In genomic region chr2:91456491-91457100, GRCm38 (mm10) we compare ENCODE assay signal across 7 mouse cellular contexts. TPM values are rescaled to one million over a fixed set of nuclear protein-coding genes. Genes with fewer than 3 reads are reported as not detected.
DNase-seq lines count a peak whose midpoint lies in the region; ATAC-seq lines count a peak whose summit lies in the region.

No protein-coding gene starts in this region.

- H3K36me3 ChIP-seq in lung, embryonic 15.5 days: no peaks in the 10 kb centered on the region
- H3K36me3 ChIP-seq in forebrain, embryonic 14.5 days (ENCODE audit: control insufficient read depth, insufficient read depth, low read length): no peaks in the 10 kb centered on the region
- no peaks in the 10 kb centered on the region for H3K36me3 ChIP-seq in liver, embryonic 11.5 days (ENCODE audit: control insufficient read depth, insufficient read depth, low read length)
- H3K36me3 ChIP-seq in stomach, embryonic 16.5 days (ENCODE audit: control insufficient read depth, insufficient read depth, low read length): no peaks in the 10 kb centered on the region

- H3K9me3 ChIP-seq in lung, embryonic 15.5 days: no peaks in the 10 kb centered on the region
- no peaks in the 10 kb centered on the region for H3K9me3 ChIP-seq in forebrain, embryonic 14.5 days (replicated peaks; ENCODE audit: control insufficient read depth, low read length)
- H3K9me3 ChIP-seq in liver, embryonic 11.5 days (ENCODE audit: control insufficient read depth, low read length): peaks cover 5% of the 10 kb centered on the region; the same call in 1 of the 2 replicates
- no peaks in the 10 kb centered on the region for H3K9me3 ChIP-seq in stomach, embryonic 16.5 days (replicated peaks; ENCODE audit: control insufficient read depth, low read length)

- no peaks in the 10 kb centered on the region for H3K27me3 ChIP-seq in lung, embryonic 15.5 days
- no peaks in the 10 kb centered on the region for H3K27me3 ChIP-seq in forebrain, embryonic 14.5 days (replicated peaks; ENCODE audit: control insufficient read depth, insufficient read depth, low read length)
- H3K27me3 ChIP-seq in liver, embryonic 11.5 days (replicated peaks; ENCODE audit: control insufficient read depth, insufficient read depth, low read length): peaks cover 28% of the 10 kb centered on the region
- H3K27me3 ChIP-seq in stomach, embryonic 16.5 days (ENCODE audit: control insufficient read depth, insufficient read depth, low read length): no peaks in the 10 kb centered on the region

- H3K4me3 ChIP-seq in lung, embryonic 15.5 days: peak overlapping the region; percentile 72
- H3K4me3 ChIP-seq in forebrain, embryonic 14.5 days (ENCODE audit: low read depth, low read length): peak overlapping the region; percentile 61
- H3K4me3 ChIP-seq in liver, embryonic 11.5 days (ENCODE audit: low read depth, low read length): peak overlapping the region; percentile 67; the same call in 1 of the 2 replicates
- H3K4me3 ChIP-seq in stomach, embryonic 16.5 days (replicated peaks; ENCODE audit: low read length): peak overlapping the region; percentile 82

- peak overlapping the region; percentile 96 for H3K27ac ChIP-seq in lung, embryonic 15.5 days
- H3K27ac ChIP-seq in forebrain, embryonic 14.5 days (ENCODE audit: low read depth, low read length): no peak overlapping the region; the same call in 1 of the 2 replicates
- H3K27ac ChIP-seq in liver, embryonic 11.5 days (ENCODE audit: low read depth, low read length): no peak overlapping the region
- peak overlapping the region; percentile 75 for H3K27ac ChIP-seq in stomach, embryonic 16.5 days (ENCODE audit: low read length)

- H3K9ac ChIP-seq in lung, embryonic 15.5 days: peak overlapping the region; percentile 79
- no peak overlapping the region for H3K9ac ChIP-seq in forebrain, embryonic 14.5 days (ENCODE audit: low read length)
- no peak overlapping the region for H3K9ac ChIP-seq in liver, embryonic 11.5 days (ENCODE audit: low read depth, low read length)
- H3K9ac ChIP-seq in stomach, embryonic 16.5 days (ENCODE audit: low read length): peak overlapping the region; percentile 86; the same call in 1 of the 2 replicates

- H3K4me2 ChIP-seq in lung, embryonic 15.5 days: peak overlapping the region; percentile 74
- H3K4me2 ChIP-seq in forebrain, embryonic 14.5 days (ENCODE audit: low read length): peak overlapping the region; percentile 90
- H3K4me2 ChIP-seq in liver, embryonic 11.5 days: peak overlapping the region; percentile 95
- peak overlapping the region; percentile 86 for H3K4me2 ChIP-seq in stomach, embryonic 16.5 days (ENCODE audit: low read depth, low read length)

- no peak for DNase-seq in lung, postnatal 25 days (ENCODE audit: low spot score)
- no peak for DNase-seq in forebrain, embryonic 14.5 days (ENCODE audit: low spot score)
- no peak for DNase-seq in liver, embryonic 11.5 days (ENCODE audit: low spot score)
- DNase-seq in right cerebral cortex, adult 2 months (ENCODE audit: low spot score in 2 of 2): no peak
- DNase-seq in gastrocnemius, postnatal 4 days (ENCODE audit: low spot score in 2 of 2): no peak

- ATAC-seq in lung, embryonic 15.5 days (ENCODE audit: borderline replicate concordance, extremely low read depth, low FRiP score, low TSS enrichment): no peak
- no peak for ATAC-seq in forebrain, embryonic 14.5 days
- ATAC-seq in liver, embryonic 11.5 days (replicated peaks; ENCODE audit: low FRiP score): peak; percentile 6; the same call in 1 of the 2 replicates
- ATAC-seq in stomach, embryonic 16.5 days (ENCODE audit: insufficient read depth, low FRiP score): no peak

- WGBS in lung, embryonic 15.5 days: 37% methylated on average over 9 of the region's 9 CpGs
- WGBS in forebrain, embryonic 14.5 days: 37% methylated on average over 9 of the region's 9 CpGs
- 40% methylated on average over 9 of the region's 9 CpGs for WGBS in liver, embryonic 11.5 days
- whole genome bisulfite sequencing in stomach, embryonic 16.5 days: 52% methylated on average over 9 of the region's 9 CpGs

- peaks cover 46% of the 10 kb centered on the region for H3K4me1 ChIP-seq in lung, embryonic 15.5 days
- peaks cover 6% of the 10 kb centered on the region; the same call in 1 of the 2 replicates for H3K4me1 ChIP-seq in forebrain, embryonic 14.5 days (ENCODE audit: control insufficient read depth, insufficient read depth, low read length)
- peaks cover 24% of the 10 kb centered on the region for H3K4me1 ChIP-seq in liver, embryonic 11.5 days (replicated peaks; ENCODE audit: control insufficient read depth, insufficient read depth, low read length)
- peaks cover 23% of the 10 kb centered on the region for H3K4me1 ChIP-seq in stomach, embryonic 16.5 days (ENCODE audit: control insufficient read depth, insufficient read depth, low read length)

RNA-seq across cellular contexts. Expression of gene Lrp4, which starts 0.7 kb away (rescaled TPM):
- 10.0 and 11.4 TPM in 2 replicates for polyA plus RNA-seq in lung, embryonic 15.5 days (2015; fragmentation: Nextera tagmentation; extraction: Ambion mirVana)
- polyA plus RNA-seq in forebrain, embryonic 14.5 days (2014; fragmentation: Nextera tagmentation; extraction: Ambion mirVana): 4.7 and 5.1 TPM in 2 replicates
- 1.7 and 1.9 TPM in 2 replicates for polyA plus RNA-seq in liver, embryonic 11.5 days (2014; fragmentation: Nextera tagmentation; extraction: Ambion mirVana)
- 5.4 and 5.6 TPM in 2 replicates for polyA plus RNA-seq in stomach, embryonic 16.5 days (2015; fragmentation: Nextera tagmentation; extraction: Ambion mirVana)
- 10 to 100 TPM; 33.8 to 34.7 TPM for total RNA-seq in gastrocnemius, postnatal 4 days (2021)

RNA-seq across cellular contexts. Expression of gene 1110051M20Rik, which starts 12.1 kb away (rescaled TPM):
- 66.8 and 68.4 TPM in 2 replicates for polyA plus RNA-seq in lung, embryonic 15.5 days (2015; fragmentation: Nextera tagmentation; extraction: Ambion mirVana)
- 168 and 170 TPM in 2 replicates for polyA plus RNA-seq in forebrain, embryonic 14.5 days (2014; fragmentation: Nextera tagmentation; extraction: Ambion mirVana)
- 23.7 and 24.8 TPM in 2 replicates for polyA plus RNA-seq in liver, embryonic 11.5 days (2014; fragmentation: Nextera tagmentation; extraction: Ambion mirVana)
- 42.3 and 45.1 TPM in 2 replicates for polyA plus RNA-seq in stomach, embryonic 16.5 days (2015; fragmentation: Nextera tagmentation; extraction: Ambion mirVana)
- 10 to 100 TPM; 13.8 to 18.2 TPM for total RNA-seq in gastrocnemius, postnatal 4 days (2021)

Comparison
In these comparisons a context has a peak if more than half of its experiments do, and no peak if none do; other contexts are left out.
1. H3K27ac ChIP-seq: peak in lung, embryonic 15.5 days (single experiment) and stomach, embryonic 16.5 days (single experiment); none in forebrain, embryonic 14.5 days (single experiment) and liver, embryonic 11.5 days (single experiment).
2. H3K9ac ChIP-seq: peak in lung, embryonic 15.5 days (single experiment) and stomach, embryonic 16.5 days (single experiment); none in forebrain, embryonic 14.5 days (single experiment) and liver, embryonic 11.5 days (single experiment).
3. Peak in every context shown above with its lines, with median percentiles within 50 percentile points of each other: H3K4me2 ChIP-seq and H3K4me3 ChIP-seq.